ENCODE assay signal across 13 mouse cellular contexts in genomic region chr6:32606787-32607186, GRCm38 (mm10).
"Had no signal": no experiment of that assay in that cellular context is flagged by ENCODE, and none has a peak within 500 bp of the region (broad histone marks: within the 10 kb centered on the region; RNA-seq: fewer than 3 reads in every experiment).

No protein-coding gene starts in this region.

- ATAC-seq: hindbrain, postnatal 0 days; intestine, embryonic 16.5 days had no signal

- DNase-seq: gastrocnemius, postnatal 14 days; gastrocnemius, postnatal 36 days; heart, adult 18-20 months; heart, postnatal 10 days; kidney, adult 11 months; kidney, adult 2 months; kidney, adult 9 months; kidney, postnatal 14 days; kidney, postnatal 36 days; liver; liver, embryonic 13.5 days had no signal
